Mouse (Mus musculus) stomach, postnatal 0 days (tissue): ENCODE results near the gene Srgap1. TPM values are rescaled to one million over a fixed set of nuclear protein-coding genes. Genes with fewer than 3 reads are reported as not detected.

Source experiments
- ATAC-seq: fragments of 200-750 bp; cut with Nextera tagmentation; 2 replicates; pipeline ENCODE4 v1.8.0; 2017; ENCODE audit not compliant: low FRiP score, low TSS enrichment
- DNase-seq: peaks from one replicate; pipeline ENCODE4 v3.0.0-alpha.2; 2016; ENCODE audit warnings: low spot score
- H3K27ac ChIP-seq: fragments of 300-500 bp; sonication (generic); replicated peaks from 2 replicates; pipeline ENCODE4 v1.5.1; 2014; ENCODE audit warnings: mild to moderate bottlenecking, control low read depth
- H3K27me3 ChIP-seq: fragments of 300-500 bp; sonication (generic); 2 replicates; pipeline ENCODE4 v1.6.1; 2014; ENCODE audit warnings: low read length; ENCODE audit not compliant: control insufficient read depth, insufficient read depth
- H3K36me3 ChIP-seq: fragments of 300-500 bp; sonication (generic); 2 replicates; pipeline ENCODE4 v1.6.1; 2014; ENCODE audit warnings: low read length, mixed read lengths; ENCODE audit not compliant: control insufficient read depth, insufficient read depth
- H3K4me1 ChIP-seq: fragments of 300-500 bp; sonication (generic); replicated peaks from 2 replicates; pipeline ENCODE4 v1.6.1; 2014; ENCODE audit warnings: antibody characterized with exemption; ENCODE audit not compliant: control insufficient read depth, insufficient read depth
- H3K4me2 ChIP-seq: fragments of 300-500 bp; sonication (generic); replicated peaks from 2 replicates; pipeline ENCODE4 v1.6.1; 2014; ENCODE audit warnings: low read depth, mild to moderate bottlenecking, control low read depth, moderate library complexity
- H3K4me3 ChIP-seq: fragments of 300-500 bp; sonication (generic); 2 replicates; pipeline ENCODE4 v1.5.1; 2014; ENCODE audit warnings: low read depth, low read length, control low read depth
- H3K9ac ChIP-seq: fragments of 300-500 bp; sonication (generic); 2 replicates; pipeline ENCODE4 v1.6.1; 2014; ENCODE audit warnings: mild to moderate bottlenecking, low read length, control low read depth, mixed read lengths
- H3K9me3 ChIP-seq: fragments of 300-500 bp; sonication (generic); 2 replicates; pipeline ENCODE4 v1.6.1; 2016; ENCODE audit warnings: low read length; ENCODE audit not compliant: control insufficient read depth
- CTCF ChIP-seq: IDR thresholded peaks from 2 replicates; pipeline ENCODE4 v1.5.1; 2016; ENCODE audit warnings: antibody characterized with exemption, low read depth, mild to moderate bottlenecking, moderate library complexity
- EP300 ChIP-seq: optimal IDR thresholded peaks from 2 replicates; pipeline ENCODE3; 2016; ENCODE audit warnings: antibody characterized with exemption
- WGBS: fragments of 180-500 bp; shearing (Covaris S2); extraction: QIAGEN DNeasy Blood & Tissue Kit; methylation state at CpG from one replicate; pipeline ENCODE4 v1.1.7; 2014; 5-methylcytosine and 5-hydroxymethylcytosine counted together
- polyA plus RNA-seq: library from polyadenylated mRNA; unstranded; fragments of >200 nt; fragmentation: Nextera tagmentation; extraction: Ambion mirVana; gene quantifications from 2 replicates; pipeline ENCODE4 v1.2.1, GENCODE M21; 2015

The Srgap1 gene
- polyA plus RNA-seq, 1 experiment from 2014 or later, result 5.2 TPM

DNA sequence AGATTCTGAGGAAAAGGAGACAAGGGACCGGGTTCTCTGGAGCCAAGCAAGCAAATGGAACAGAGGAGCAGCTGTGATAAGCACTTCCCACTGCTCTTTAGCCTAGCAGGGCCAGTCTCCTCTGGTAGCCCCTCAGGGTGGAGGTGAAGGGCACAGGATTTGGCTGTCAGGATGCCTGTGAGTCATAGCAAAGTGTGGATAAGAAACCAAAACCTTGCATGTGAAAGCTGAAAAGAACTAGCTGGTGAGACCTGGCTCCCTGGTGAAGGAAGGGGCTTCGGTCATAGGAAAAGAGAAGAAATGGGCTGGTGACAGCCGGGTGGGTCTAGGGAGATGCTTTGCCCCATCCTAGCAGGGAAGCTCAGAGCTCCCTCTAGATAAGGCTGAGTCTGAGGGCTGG, 30.5 kb downstream of the Srgap1 start:
- Histone ChIP-seq H3K27ac (no peak overlapping the region), H3K4me1 (0 out of 2 replicates have a peak, but pooled peaks cover 3% of the 10 kb centered on the region), H3K4me3 (no peak overlapping the region), H3K36me3 (no peaks in the 10 kb centered on the region), H3K9ac (no peak overlapping the region), H3K9me3 (no peaks in the 10 kb centered on the region), H3K27me3 (no peaks in the 10 kb centered on the region), H3K4me2 (no peak overlapping the region)
- 76% methylated on average over 3 of the region's 3 CpGs for WGBS
- no peak for DNase-seq
- no peak for TF ChIP-seq CTCF
- TF ChIP-seq EP300, result no peak
- ATAC-seq, result no peak

DNA sequence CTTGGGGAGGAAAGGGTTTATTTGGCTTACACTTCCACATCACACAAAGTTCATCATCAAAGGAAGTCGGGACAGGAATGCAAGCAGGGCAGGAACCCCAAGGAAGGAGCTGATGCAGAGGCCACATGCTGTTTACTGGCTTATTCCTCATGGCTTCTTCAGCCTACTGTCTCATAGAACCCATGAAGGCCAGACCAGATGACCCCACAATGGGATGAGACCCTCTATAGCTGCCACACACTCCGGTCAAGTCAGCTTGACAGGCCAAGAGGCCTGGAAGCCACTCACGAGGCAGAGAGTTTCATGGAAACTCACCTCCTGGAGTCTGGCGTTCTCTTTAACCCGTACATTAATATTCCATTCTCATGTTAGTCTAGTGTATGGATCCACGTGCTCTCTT, 34.8 kb downstream of the Srgap1 start:
- WGBS, result 85% methylated on average over 6 of the region's 6 CpGs
- DNase-seq (no peak), ATAC-seq (no peak)
- Histone ChIP-seq H3K4me1 (0 out of 2 replicates have a peak, but pooled peaks cover 2% of the 10 kb centered on the region), H3K4me2 (no peak overlapping the region), H3K9me3 (no peaks in the 10 kb centered on the region), H3K9ac (no peak overlapping the region), H3K27ac (no peak overlapping the region), H3K4me3 (no peak overlapping the region), H3K36me3 (no peaks in the 10 kb centered on the region), H3K27me3 (no peaks in the 10 kb centered on the region)
- no peak for TF ChIP-seq EP300
- no peak for TF ChIP-seq CTCF

DNA sequence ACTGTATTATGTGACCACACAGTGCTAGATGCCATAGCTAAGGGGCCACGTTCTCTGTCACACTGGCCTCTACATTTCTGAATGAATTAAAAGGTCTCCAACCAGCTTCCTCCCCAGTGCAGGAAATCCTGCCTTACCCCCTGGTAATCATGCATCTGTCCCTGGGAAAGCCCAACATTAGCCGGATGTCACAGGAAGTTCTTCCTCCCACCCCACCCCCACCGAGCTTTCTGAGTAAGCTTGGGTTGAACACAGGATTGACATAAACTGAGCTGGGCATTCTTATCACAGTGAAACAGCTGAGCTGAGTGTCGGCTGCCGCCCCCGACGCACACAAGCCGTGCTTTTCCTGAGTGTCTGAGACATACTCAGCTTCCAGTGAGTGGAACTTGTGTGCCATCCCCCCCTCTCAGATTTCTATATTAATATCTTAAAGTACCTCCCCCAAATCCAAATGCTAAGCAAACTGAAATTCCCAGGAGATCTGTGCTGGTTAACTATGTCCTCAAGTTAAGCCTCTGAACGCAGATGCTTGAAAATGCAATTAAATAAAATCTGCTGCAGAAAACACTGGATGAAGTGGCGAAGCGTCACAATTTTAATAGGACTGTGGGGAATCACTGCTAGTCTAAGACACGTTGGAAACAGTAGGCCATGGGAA, 38.3 kb downstream of the Srgap1 start:
- Histone ChIP-seq H3K27me3 (no peaks in the 10 kb centered on the region), H3K27ac (no peak overlapping the region; the same call in 1 of the 2 replicates), H3K9me3 (no peaks in the 10 kb centered on the region), H3K4me3 (no peak overlapping the region), H3K4me1 (0 out of 2 replicates have a peak, but pooled peaks cover 2% of the 10 kb centered on the region), H3K9ac (no peak overlapping the region), H3K36me3 (no peaks in the 10 kb centered on the region), H3K4me2 (0 out of 2 replicates have a peak overlapping the region, but pooled peaks have one; percentile 8)
- 0 out of 2 replicates have a peak, but pooled peaks have one; percentile 57 for ATAC-seq
- WGBS, result 36% methylated on average over 12 of the region's 12 CpGs
- no peak for DNase-seq
- TF ChIP-seq EP300 (no peak), CTCF (no peak)

DNA sequence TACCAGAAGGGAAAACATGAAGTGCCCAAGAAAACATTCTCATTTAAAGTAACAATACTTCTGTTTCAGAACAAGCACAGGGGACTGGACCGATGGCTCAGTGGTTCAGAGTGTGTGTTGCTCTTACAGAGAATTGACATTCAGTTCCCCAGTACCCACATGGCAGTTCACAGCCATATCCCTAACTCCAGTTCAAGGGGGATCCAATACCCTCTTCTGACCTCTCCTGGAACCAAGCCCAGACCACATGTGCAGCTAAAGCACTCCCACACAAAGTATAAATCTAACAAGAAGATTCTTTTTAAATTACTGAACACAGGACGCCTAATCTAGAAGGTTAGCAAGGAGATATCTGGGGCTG, 38.8 kb downstream of the Srgap1 start:
- Histone ChIP-seq H3K9ac (no peak overlapping the region), H3K27me3 (no peaks in the 10 kb centered on the region), H3K36me3 (no peaks in the 10 kb centered on the region), H3K4me1 (0 out of 2 replicates have a peak, but pooled peaks cover 2% of the 10 kb centered on the region), H3K4me2 (0 out of 2 replicates have a peak overlapping the region, but pooled peaks have one; percentile 8), H3K4me3 (no peak overlapping the region), H3K9me3 (no peaks in the 10 kb centered on the region), H3K27ac (no peak overlapping the region; the same call in 1 of the 2 replicates)
- WGBS, result 46% methylated on average over 2 of the region's 2 CpGs
- TF ChIP-seq CTCF (no peak), EP300 (no peak)
- ATAC-seq, result no peak
- DNase-seq, result no peak

DNA sequence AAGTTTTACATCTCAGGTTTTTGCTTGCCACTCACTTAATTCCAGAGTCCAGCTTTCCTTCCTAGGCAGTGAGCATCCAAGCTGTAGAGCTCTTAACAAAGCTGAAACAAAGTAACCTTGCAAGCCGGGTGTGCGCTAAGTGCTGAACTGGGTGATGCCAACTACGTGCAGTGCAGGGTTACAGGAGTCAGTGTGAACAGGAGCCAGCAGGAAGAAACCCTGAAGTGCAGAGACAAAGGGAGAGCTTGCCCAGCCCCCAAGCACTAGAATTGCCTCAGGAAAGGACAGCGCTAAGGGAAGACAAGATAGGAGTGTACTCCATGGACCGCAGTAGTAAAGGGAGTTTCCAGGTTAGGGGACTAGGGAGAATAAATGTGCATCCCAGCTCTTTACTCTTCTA, 40.5 kb downstream of the Srgap1 start:
- H3K36me3 ChIP-seq, result no peaks in the 10 kb centered on the region
- no peak overlapping the region for H3K9ac ChIP-seq
- H3K27me3 ChIP-seq, result no peaks in the 10 kb centered on the region
- no peak overlapping the region for H3K4me2 ChIP-seq
- DNase-seq, result no peak
- no peak overlapping the region for H3K4me3 ChIP-seq
- ATAC-seq, result no peak
- no peak overlapping the region for H3K27ac ChIP-seq
- H3K9me3 ChIP-seq, result no peaks in the 10 kb centered on the region
- 73% methylated on average over 5 of the region's 5 CpGs for WGBS
- TF ChIP-seq CTCF (no peak), EP300 (no peak)
- H3K4me1 ChIP-seq, result 0 out of 2 replicates have a peak, but pooled peaks cover 2% of the 10 kb centered on the region

DNA sequence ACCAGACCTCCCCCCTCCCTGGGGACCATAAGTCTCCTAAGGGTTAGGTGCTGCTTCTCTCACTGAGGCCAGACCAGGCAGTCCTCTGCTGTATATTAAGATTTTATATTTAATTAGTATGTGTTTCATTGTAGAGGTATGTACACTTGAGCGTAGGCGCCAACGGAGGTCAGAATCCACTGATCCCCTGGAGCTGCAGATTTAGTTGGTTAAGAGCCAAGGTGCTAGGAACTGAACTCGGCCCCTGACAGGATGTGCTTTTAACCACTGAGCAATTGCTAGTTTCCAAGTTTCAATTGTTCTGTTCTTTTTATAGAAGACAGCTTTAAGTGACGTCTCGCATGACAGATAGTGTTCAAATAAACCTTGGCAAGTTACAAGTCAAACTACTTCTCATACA, 41.0 kb downstream of the Srgap1 start:
- H3K36me3 ChIP-seq, result no peaks in the 10 kb centered on the region
- 59% methylated on average over 6 of the region's 6 CpGs for WGBS
- TF ChIP-seq EP300 (no peak), CTCF (no peak)
- no peaks in the 10 kb centered on the region for H3K4me1 ChIP-seq
- no peak overlapping the region for H3K9ac ChIP-seq
- H3K4me3 ChIP-seq, result no peak overlapping the region
- no peaks in the 10 kb centered on the region for H3K27me3 ChIP-seq
- no peaks in the 10 kb centered on the region for H3K9me3 ChIP-seq
- H3K4me2 ChIP-seq, result no peak overlapping the region
- DNase-seq (no peak), ATAC-seq (peak; percentile 16; the same call in 1 of the 2 replicates)
- no peak overlapping the region for H3K27ac ChIP-seq
